Mouse (Mus musculus) kidney, adult 2 months (tissue): ENCODE data around the gene Lcp1. TPM values are rescaled to one million over a fixed set of nuclear protein-coding genes. Genes with fewer than 3 reads are reported as not detected.

Experiments used
- DNase-seq: peaks from one replicate; pipeline ENCODE4 v3.0.0; 2021
- H3K27ac ChIP-seq: fragments of 200-500 bp; 2 replicates; pipeline ENCODE4 v1.5.1; 2012; ENCODE audit warnings: low read depth, low read length, control low read depth, inconsistent platforms; ENCODE audit not compliant: insufficient read depth
- H3K27me3 ChIP-seq: fragments of 200-500 bp; replicated peaks from 2 replicates; pipeline ENCODE4 v1.6.1; 2012; ENCODE audit warnings: mild to moderate bottlenecking, moderate library complexity, low read length, inconsistent platforms; ENCODE audit not compliant: control insufficient read depth, insufficient read depth
- H3K36me3 ChIP-seq: fragments of 200-500 bp; 2 replicates; pipeline ENCODE4 v1.6.1; 2012; ENCODE audit warnings: mild to moderate bottlenecking, moderate library complexity, low read length, inconsistent platforms; ENCODE audit not compliant: control insufficient read depth, insufficient read depth
- H3K4me1 ChIP-seq: fragments of 200-500 bp; 2 replicates; pipeline ENCODE4 v1.6.1; 2011; ENCODE audit warnings: low read length; ENCODE audit not compliant: control insufficient read depth, insufficient read depth
- H3K4me3 ChIP-seq: fragments of 200-500 bp; 2 replicates; pipeline ENCODE4 v1.5.1; 2011; ENCODE audit warnings: mild to moderate bottlenecking, low read depth, low read length, control low read depth; ENCODE audit not compliant: insufficient read depth
- CTCF ChIP-seq: fragments of 200-500 bp; conservative IDR thresholded peaks from 2 replicates; pipeline ENCODE4 v1.5.1; 2011; ENCODE audit warnings: low read depth, mild to moderate bottlenecking, control low read depth, low read length, moderate library complexity, mixed read lengths; ENCODE audit not compliant: insufficient read depth, insufficient read length
- POLR2A ChIP-seq: fragments of 200-500 bp; IDR thresholded peaks from one replicate; pipeline ENCODE4 v1.6.1; 2011; ENCODE audit warnings: low read depth, low read length, control low read depth
- WGBS: fragments of 180-500 bp; shearing (Covaris S2); methylation state at CpG from one replicate; pipeline ENCODE4 v1.1.7; 2018; 5-methylcytosine and 5-hydroxymethylcytosine counted together
- polyA plus RNA-seq: library from polyadenylated mRNA; depleted of rRNA; stranded (reverse); fragments of >200 nt; gene quantifications from 2 replicates; pipeline ENCODE4 v1.2.3, GENCODE M21; 2012

The Lcp1 gene
- polyA plus RNA-seq, 1 experiment, result 13.7 TPM

DNA sequence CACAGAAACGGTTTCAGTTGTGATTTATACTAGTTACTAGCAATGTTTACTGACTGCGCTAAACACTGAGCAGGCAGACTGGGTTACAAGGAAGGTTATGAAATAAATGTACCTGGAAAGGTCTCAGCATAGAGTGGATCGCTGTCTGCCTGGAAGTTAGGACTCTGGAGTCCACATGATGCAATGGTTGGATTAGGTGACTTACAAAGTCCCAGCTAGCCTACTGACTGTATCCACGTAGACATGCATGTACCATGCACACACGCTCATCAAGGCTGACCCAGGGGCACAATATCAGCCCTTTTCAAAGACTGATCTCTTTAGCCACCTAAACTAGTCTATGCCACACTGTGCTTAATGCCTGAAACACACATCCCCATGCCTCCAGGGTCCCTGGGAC, 102.2 kb downstream of the Lcp1 start:
- Histone ChIP-seq H3K4me1 (no peaks in the 10 kb centered on the region), H3K27me3 (no peaks in the 10 kb centered on the region), H3K27ac (no peak overlapping the region), H3K36me3 (no peaks in the 10 kb centered on the region), H3K4me3 (no peak overlapping the region)
- WGBS, result 88% methylated on average over 5 of the region's 5 CpGs
- no peak for DNase-seq
- TF ChIP-seq CTCF (no peak), POLR2A (no peak)

- no peaks in the 10 kb centered on the region for H3K27me3 ChIP-seq
- no peak overlapping the region for H3K4me3 ChIP-seq
- no peak for TF ChIP-seq POLR2A
- TF ChIP-seq CTCF, result no peak
- H3K4me1 ChIP-seq, result no peaks in the 10 kb centered on the region
- DNase-seq, result no peak
- H3K36me3 ChIP-seq, result no peaks in the 10 kb centered on the region
- 43% methylated on average over 8 of the region's 8 CpGs for WGBS
- H3K27ac ChIP-seq, result no peak overlapping the region
These were observed 104.7 kb downstream of the Lcp1 start for GRCm38 (mm10) chr14:75235552-75235951.

DNA sequence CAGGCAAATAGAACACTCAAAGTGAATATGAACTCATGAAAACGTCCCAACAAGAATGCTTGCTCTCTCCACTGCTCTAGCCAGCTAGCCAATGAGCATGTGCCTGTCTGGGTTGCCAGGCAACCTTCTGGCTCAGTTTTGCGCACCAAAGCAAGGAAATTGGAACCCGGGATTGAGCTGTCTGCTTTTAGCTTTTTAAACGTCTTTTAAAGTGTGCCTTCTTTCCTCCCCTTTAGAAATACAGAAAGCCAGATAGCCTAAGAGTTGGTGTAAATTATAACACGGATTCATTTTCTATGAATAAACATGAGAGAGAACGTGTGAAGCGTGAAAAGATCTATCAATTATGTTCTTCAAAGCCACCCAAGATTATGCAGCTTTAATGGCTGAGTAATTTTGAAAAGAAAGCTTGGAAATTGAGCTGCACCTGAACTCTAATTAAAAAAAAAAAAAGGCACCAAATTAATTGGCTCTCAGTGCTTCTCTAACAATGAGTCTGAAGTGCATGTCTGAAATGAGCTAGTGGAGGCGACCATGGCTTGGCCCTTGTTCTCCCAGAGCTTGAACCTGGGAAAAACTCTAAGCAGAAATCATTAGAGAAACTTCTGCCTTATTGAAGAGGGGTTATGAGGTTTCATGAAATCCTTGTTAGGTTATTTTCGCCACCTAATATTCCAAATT, 105.2 kb downstream of the Lcp1 start:
- 31% methylated on average over 9 of the region's 9 CpGs for WGBS

DNA sequence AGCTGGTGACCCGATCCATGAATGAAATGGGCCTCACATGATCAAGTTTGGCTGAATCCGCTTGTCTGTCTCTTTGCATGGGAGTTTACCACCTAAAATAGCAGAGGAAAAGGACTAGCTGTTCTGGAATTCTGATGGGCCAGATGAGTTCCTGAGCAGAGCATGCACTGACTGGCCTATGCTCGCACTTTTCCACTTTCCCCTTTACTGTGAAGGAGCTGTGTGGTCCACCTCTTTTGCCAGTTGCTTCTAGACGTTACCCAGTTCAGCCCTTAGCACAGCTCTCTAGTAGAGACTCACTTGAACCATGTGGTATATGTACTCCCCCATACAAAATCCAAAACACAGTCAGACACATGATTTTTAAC, 105.7 kb downstream of the Lcp1 start:
- Histone ChIP-seq H3K27ac (no peak overlapping the region), H3K36me3 (no peaks in the 10 kb centered on the region), H3K4me3 (no peak overlapping the region), H3K27me3 (no peaks in the 10 kb centered on the region), H3K4me1 (no peaks in the 10 kb centered on the region)
- TF ChIP-seq POLR2A, result no peak
- TF ChIP-seq CTCF, result no peak
- 75% methylated on average over 4 of the region's 4 CpGs for WGBS
- DNase-seq, result no peak

More for the DNA sequence above, 105.2 kb downstream of the Lcp1 start:
- H3K4me1 ChIP-seq, result no peaks in the 10 kb centered on the region
- no peak overlapping the region for H3K4me3 ChIP-seq
- H3K27me3 ChIP-seq, result no peaks in the 10 kb centered on the region
- TF ChIP-seq CTCF, result no peak
- no peak for TF ChIP-seq POLR2A
- H3K36me3 ChIP-seq, result no peaks in the 10 kb centered on the region
- DNase-seq, result peak; percentile 23
- no peak overlapping the region for H3K27ac ChIP-seq

DNA sequence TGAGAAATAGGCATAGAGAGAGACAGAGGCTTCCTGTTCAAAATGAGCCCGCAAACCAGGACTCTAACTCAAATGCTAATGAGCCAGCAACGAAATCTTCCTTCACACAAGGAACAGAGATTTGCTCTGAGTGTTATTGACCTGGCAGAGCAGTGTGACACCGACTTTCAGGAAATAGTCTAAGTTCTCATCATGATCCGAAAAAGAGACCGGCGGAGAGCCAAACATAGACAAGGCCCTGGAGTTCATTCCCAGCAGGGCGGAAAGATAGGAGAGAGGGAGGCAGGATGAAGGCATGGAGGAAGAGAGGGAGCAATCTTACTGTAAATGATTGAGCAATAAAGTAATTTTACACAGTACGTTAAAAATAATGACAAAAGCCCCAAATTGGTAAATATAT, 106.2 kb downstream of the Lcp1 start:
- DNase-seq, result no peak
- 83% methylated on average over 8 of the region's 8 CpGs for WGBS
- Histone ChIP-seq H3K4me3 (no peak overlapping the region), H3K27me3 (no peaks in the 10 kb centered on the region), H3K27ac (no peak overlapping the region), H3K36me3 (no peaks in the 10 kb centered on the region), H3K4me1 (no peaks in the 10 kb centered on the region)
- TF ChIP-seq POLR2A (no peak), CTCF (no peak)

- Histone ChIP-seq H3K4me1 (peaks cover 2% of the 10 kb centered on the region; the same call in 1 of the 2 replicates), H3K27ac (no peak overlapping the region), H3K36me3 (no peaks in the 10 kb centered on the region), H3K27me3 (no peaks in the 10 kb centered on the region), H3K4me3 (no peak overlapping the region)
- WGBS, result 79% methylated on average over 6 of the region's 6 CpGs
- no peak for DNase-seq
- TF ChIP-seq POLR2A (no peak), CTCF (no peak)
These were observed 107.3 kb downstream of the Lcp1 start for GRCm38 (mm10) chr14:75238054-75238692.

DNA sequence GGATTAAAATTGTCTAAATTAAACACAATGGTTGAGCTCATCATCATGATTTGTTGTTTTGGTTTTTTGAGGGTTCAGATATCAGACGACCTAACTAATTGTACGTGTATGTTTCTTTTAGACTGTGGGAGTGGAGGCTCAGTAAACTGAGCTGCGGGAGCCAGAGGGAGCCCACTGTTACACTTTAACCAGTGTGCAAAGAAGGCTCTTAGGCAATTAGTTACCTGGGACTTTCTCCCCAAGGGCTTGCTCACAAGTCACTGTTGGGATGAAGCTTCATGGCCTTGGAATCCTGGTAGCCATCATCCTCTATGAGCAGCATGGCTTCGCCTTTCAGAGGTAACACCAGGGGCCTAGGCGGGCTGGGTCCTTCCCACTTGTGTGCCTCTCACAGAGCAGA, 111.2 kb downstream of the Lcp1 start, which contains the start of gene Cpb2:
Cpb2 (plus strand) TSS at position 201 of the 400 bp plus-strand sequence.
- TF ChIP-seq CTCF, result no peak
- no peak for TF ChIP-seq POLR2A
- H3K36me3 ChIP-seq, result no peaks in the 10 kb centered on the region
- H3K27ac ChIP-seq, result no peak within 1 kb of the TSS
- peaks cover 2% of the 10 kb centered on the region; the same call in 1 of the 2 replicates for H3K4me1 ChIP-seq
- DNase-seq, result peak; percentile 59
- no peak within 1 kb of the TSS for H3K4me3 ChIP-seq
- H3K27me3 ChIP-seq, result no peaks in the 10 kb centered on the region
- 50% methylated on average over 5 of the region's 5 CpGs for WGBS
